Mouse (Mus musculus) limb, embryonic 14.5 days (tissue): ENCODE results near the gene Hist1h2bh. TPM values are rescaled to one million over a fixed set of nuclear protein-coding genes. Genes with fewer than 3 reads are reported as not detected.

Experiments
- ATAC-seq: fragments of 200-750 bp; cut with Nextera tagmentation; 2 replicates; pipeline ENCODE4 v1.8.0; 2017; ENCODE audit warnings: low read depth, moderate number of reproducible peaks, moderate TSS enrichment; ENCODE audit not compliant: low FRiP score
- DNase-seq: peaks from one replicate; pipeline ENCODE4 v3.0.0-alpha.2; 2015; ENCODE audit warnings: low spot score
- H3K27ac ChIP-seq: fragments of 300-500 bp; sonication (generic); replicated peaks from 2 replicates; pipeline ENCODE4 v1.5.1; 2014; ENCODE audit warnings: low read depth, mild to moderate bottlenecking, low read length, moderate library complexity, mixed read lengths
- H3K27me3 ChIP-seq: fragments of 300-500 bp; sonication (generic); 2 replicates; pipeline ENCODE4 v1.6.1; 2014; ENCODE audit warnings: low read length, mixed read lengths; ENCODE audit not compliant: control insufficient read depth, insufficient read depth
- H3K36me3 ChIP-seq: fragments of 300-500 bp; sonication (generic); 2 replicates; pipeline ENCODE4 v1.6.1; 2014; ENCODE audit warnings: mild to moderate bottlenecking, low read length, moderate library complexity, mixed read lengths; ENCODE audit not compliant: control insufficient read depth, insufficient read depth
- H3K4me1 ChIP-seq: fragments of 300-500 bp; sonication (generic); 2 replicates; pipeline ENCODE4 v1.6.1; 2014; ENCODE audit warnings: antibody characterized with exemption, low read length, mixed read lengths; ENCODE audit not compliant: control insufficient read depth, insufficient read depth
- H3K4me2 ChIP-seq: fragments of 300-500 bp; sonication (generic); replicated peaks from 2 replicates; pipeline ENCODE4 v1.6.1; 2014; ENCODE audit warnings: low read depth, mild to moderate bottlenecking, low read length, moderate library complexity; ENCODE audit not compliant: severe bottlenecking
- H3K4me3 ChIP-seq: fragments of 300-500 bp; sonication (generic); replicated peaks from 2 replicates; pipeline ENCODE4 v1.5.1; 2014; ENCODE audit warnings: low read length
- H3K9ac ChIP-seq: fragments of 300-500 bp; sonication (generic); 2 replicates; pipeline ENCODE4 v1.6.1; 2014; ENCODE audit warnings: mild to moderate bottlenecking, low read depth, low read length, moderate library complexity; ENCODE audit not compliant: severe bottlenecking
- H3K9me3 ChIP-seq: fragments of 300-500 bp; sonication (generic); 2 replicates; pipeline ENCODE4 v1.6.1; 2016; ENCODE audit warnings: low read length; ENCODE audit not compliant: control insufficient read depth
- POLR2A ChIP-seq: fragments of 200-500 bp; IDR thresholded peaks from 2 replicates; pipeline ENCODE4 v1.8.0; 2012; ENCODE audit warnings: inconsistent platforms, mild to moderate bottlenecking, moderate library complexity, borderline replicate concordance; ENCODE audit not compliant: insufficient read depth, insufficient read length; ENCODE audit errors: extremely low read depth
- WGBS: fragments of 180-500 bp; shearing (Covaris S2); extraction: QIAGEN DNeasy Blood & Tissue Kit; methylation state at CpG from one replicate; pipeline ENCODE4 v1.1.7; 2014; 5-methylcytosine and 5-hydroxymethylcytosine counted together
- polyA plus RNA-seq, 2 experiments: library from polyadenylated mRNA; depleted of rRNA in 1 of 2; stranded (reverse) in 1 of 2; unstranded in 1 of 2; fragments of >200 nt; fragmentation: Nextera tagmentation in 1 of 2; extraction: Ambion mirVana in 1 of 2; gene quantifications; 2 replicates each; pipeline versions ENCODE4 v1.2.1 to v1.2.3; 2012 to 2014

Hist1h2bh gene
- polyA plus RNA-seq, 2 experiments = 0.48 to 5.2 TPM

DNA sequence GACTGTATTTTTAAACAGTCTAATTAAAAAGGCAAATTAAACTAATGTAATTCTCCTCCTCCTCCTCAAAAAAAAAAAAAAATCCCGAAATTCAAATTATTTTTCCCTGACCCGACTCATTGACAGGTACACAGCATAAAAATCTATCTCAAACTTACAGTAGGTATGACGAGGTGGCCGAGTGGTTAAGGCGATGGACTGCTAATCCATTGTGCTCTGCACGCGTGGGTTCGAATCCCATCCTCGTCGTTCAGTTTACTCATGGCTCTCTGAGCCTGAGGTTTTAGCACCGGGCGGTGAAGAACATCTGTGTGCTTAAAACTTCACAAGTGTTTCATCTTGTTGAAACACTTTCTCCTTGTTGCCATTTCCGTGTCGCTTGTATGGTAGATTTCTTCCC lies 21.5 kb downstream of the Hist1h2bh start:
- under 1% methylated on average over 14 of the region's 14 CpGs for WGBS
- Histone ChIP-seq H3K4me1 (no peaks in the 10 kb centered on the region; the same call in 1 of the 2 replicates), H3K9ac (no peak overlapping the region), H3K4me3 (no peak overlapping the region), H3K4me2 (0 out of 2 replicates have a peak overlapping the region, but pooled peaks have one; percentile 3), H3K36me3 (no peaks in the 10 kb centered on the region), H3K27ac (no peak overlapping the region), H3K9me3 (no peaks in the 10 kb centered on the region), H3K27me3 (no peaks in the 10 kb centered on the region)
- TF ChIP-seq POLR2A = no peak
- peak; percentile 85 for DNase-seq
- ATAC-seq = peak; percentile 5; the same call in 1 of the 2 replicates

DNA sequence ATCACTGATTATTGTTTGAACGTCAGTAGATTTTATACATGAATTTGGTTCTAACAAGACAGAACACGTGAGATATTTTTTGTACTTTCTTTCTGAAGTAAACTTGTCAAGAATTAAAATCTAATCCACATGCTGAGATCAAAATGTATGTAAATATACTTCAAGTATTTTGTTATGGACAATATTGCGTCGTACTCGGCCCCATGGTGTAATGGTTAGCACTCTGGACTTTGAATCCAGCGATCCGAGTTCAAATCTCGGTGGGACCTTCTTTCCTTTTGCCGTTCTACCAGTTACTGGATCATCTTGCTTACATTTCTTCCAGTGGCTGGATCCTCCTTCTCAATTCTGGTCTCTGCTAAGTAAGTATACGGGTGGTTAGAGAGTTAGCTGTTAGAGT lies 23.8 kb downstream of the Hist1h2bh start:
- Histone ChIP-seq H3K27me3 (no peaks in the 10 kb centered on the region), H3K4me3 (peak overlapping the region; percentile 52), H3K36me3 (no peaks in the 10 kb centered on the region), H3K9me3 (no peaks in the 10 kb centered on the region), H3K4me2 (peak overlapping the region; percentile 73), H3K4me1 (0 out of 2 replicates have a peak, but pooled peaks cover 4% of the 10 kb centered on the region), H3K27ac (0 out of 2 replicates have a peak overlapping the region, but pooled peaks have one; percentile 48), H3K9ac (no peak overlapping the region)
- ATAC-seq (0 out of 2 replicates have a peak, but pooled peaks have one; percentile 14), DNase-seq (peak; percentile 94)
- no peak for TF ChIP-seq POLR2A
- under 1% methylated on average over 10 of the region's 10 CpGs for WGBS

DNA sequence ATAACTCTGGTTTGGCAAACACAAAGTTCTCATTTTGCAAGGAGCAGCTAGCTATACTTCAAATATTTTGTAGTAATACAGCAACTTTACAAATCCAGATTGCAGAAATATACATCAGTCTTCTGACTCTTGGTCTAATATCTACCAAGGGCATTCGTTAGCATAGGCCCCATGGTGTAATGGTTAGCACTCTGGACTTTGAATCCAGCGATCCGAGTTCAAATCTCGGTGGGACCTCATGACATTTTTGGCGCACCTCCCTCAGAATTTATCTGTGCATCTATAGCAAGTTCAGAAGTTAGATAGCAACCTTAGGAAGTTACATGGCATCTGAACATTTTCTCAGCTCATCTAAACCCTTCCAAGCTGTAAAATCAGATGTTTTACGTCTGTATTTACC lies 24.3 kb downstream of the Hist1h2bh start:
- H3K36me3 ChIP-seq = no peaks in the 10 kb centered on the region
- peak overlapping the region; percentile 48; the same call in 1 of the 2 replicates for H3K27ac ChIP-seq
- H3K9ac ChIP-seq = no peak overlapping the region
- H3K4me3 ChIP-seq = peak overlapping the region; percentile 52
- no peak for TF ChIP-seq POLR2A
- 0% methylated on average over 6 of the region's 6 CpGs for WGBS
- no peaks in the 10 kb centered on the region for H3K9me3 ChIP-seq
- peak; percentile 91 for DNase-seq
- H3K27me3 ChIP-seq = no peaks in the 10 kb centered on the region
- peak overlapping the region; percentile 73 for H3K4me2 ChIP-seq
- peak; percentile 50; the same call in 1 of the 2 replicates for ATAC-seq
- 0 out of 2 replicates have a peak, but pooled peaks cover 4% of the 10 kb centered on the region for H3K4me1 ChIP-seq

DNA sequence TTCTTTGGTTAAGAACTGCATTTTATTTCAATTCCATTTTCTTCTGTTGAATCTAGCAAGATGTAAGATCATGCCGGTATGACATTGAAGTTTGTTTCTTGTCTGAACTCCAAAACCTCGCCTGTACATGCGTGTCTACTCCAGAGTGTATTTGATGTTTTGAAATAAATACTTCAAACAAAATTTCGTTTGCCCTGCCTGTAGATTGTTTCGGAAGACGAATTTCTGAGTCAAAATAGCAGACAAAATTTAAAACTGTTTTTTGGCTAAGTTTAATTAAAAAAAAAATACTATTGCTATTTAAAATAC lies 24.9 kb downstream of the Hist1h2bh start:
- DNase-seq (no peak), ATAC-seq (no peak)
- no peak for TF ChIP-seq POLR2A
- 0 out of 2 replicates have a peak, but pooled peaks cover 4% of the 10 kb centered on the region for H3K4me1 ChIP-seq
- no peak overlapping the region; the same call in 1 of the 2 replicates for H3K9ac ChIP-seq
- H3K36me3 ChIP-seq = no peaks in the 10 kb centered on the region
- H3K4me2 ChIP-seq = peak overlapping the region; percentile 73
- no peaks in the 10 kb centered on the region for H3K9me3 ChIP-seq
- under 1% methylated on average over 6 of the region's 6 CpGs for WGBS
- H3K27ac ChIP-seq = no peak overlapping the region
- H3K27me3 ChIP-seq = no peaks in the 10 kb centered on the region
- H3K4me3 ChIP-seq = peak overlapping the region; percentile 52

DNA sequence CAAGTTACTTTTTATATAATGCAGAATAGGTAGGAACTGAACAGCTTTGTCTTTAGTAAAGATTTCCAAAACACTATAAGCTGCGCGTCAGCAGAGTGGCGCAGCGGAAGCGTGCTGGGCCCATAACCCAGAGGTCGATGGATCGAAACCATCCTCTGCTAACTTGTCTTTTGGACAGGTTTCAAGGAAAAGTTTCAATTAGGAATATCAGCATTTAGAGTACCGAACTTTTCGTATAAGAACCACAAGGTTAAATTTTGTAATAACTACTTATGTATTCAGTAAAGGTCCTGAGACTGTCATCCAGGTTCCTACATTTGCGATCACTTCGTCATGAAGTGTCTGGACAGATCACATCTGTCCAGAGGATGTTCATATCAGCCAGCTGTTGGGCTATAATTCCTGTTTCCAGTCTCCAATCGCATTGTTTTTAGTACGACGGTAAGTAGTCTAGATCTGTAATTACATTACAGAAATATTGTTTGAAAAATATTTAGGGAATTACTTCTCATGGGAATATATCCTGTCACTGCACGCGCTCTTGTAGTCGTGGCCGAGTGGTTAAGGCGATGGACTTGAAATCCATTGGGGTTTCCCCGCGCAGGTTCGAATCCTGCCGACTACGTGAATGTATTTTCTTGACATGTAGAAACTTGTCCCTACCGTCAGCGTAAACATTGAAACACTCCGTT lies 25.4 kb downstream of the Hist1h2bh start:
- ATAC-seq = peak; percentile 86
- no peaks in the 10 kb centered on the region for H3K9me3 ChIP-seq

More for the DNA sequence above, 25.4 kb downstream of the Hist1h2bh start:
- Histone ChIP-seq H3K27ac (peak overlapping the region; percentile 84), H3K36me3 (no peaks in the 10 kb centered on the region), H3K4me3 (peak overlapping the region; percentile 52), H3K4me1 (0 out of 2 replicates have a peak, but pooled peaks cover 4% of the 10 kb centered on the region), H3K9ac (peak overlapping the region; percentile 49), H3K27me3 (no peaks in the 10 kb centered on the region), H3K4me2 (peak overlapping the region; percentile 73)
- DNase-seq = peak; percentile 89
- no peak for TF ChIP-seq POLR2A
- WGBS = 0% methylated on average over 27 of the region's 27 CpGs
